In the genomic region with DNA sequence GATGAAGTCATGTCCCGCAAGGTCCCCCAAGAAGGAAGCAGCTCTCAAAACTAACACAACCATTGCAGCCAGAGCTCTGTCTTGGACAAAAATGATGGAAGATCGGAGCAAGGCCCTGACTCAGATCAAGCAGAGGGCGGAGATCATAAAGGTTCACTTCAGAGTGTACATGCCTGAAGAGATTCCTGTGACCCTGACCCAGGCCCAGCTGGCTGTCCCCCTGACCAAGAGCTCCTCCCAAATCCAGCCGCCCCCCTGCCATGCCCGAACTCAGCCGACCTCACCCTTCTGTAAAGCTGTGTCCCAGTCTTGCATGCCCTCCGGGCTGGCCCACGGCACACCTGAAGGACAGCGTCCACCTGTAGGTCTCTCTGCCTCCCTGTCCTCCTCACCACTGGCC, we compare ENCODE assay signal across 20 mouse cellular contexts. TPM values are rescaled to one million over a fixed set of nuclear protein-coding genes. Genes with fewer than 3 reads are reported as not detected.
"Had no signal": no experiment of that assay in that cellular context is flagged by ENCODE, and none has a peak within 500 bp of the region (broad histone marks: within the 10 kb centered on the region; RNA-seq: fewer than 3 reads in every experiment).

No protein-coding gene starts in this region.

- DNase-seq: lung, adult 18-20 months; lung, embryonic 14.5 days; lung, postnatal 4 days; midbrain, embryonic 14.5 days; retina, postnatal 1 day; right cerebral cortex, adult 18-20 months; right cerebral cortex, postnatal 14 days; thymus, adult 18-20 months; thymus, postnatal 14 days; thymus, postnatal 36 days had no signal

RNA-seq across cellular contexts. Expression of a gene that starts 6.5 kb away (rescaled TPM):
- total RNA-seq: megakaryocyte-erythroid progenitor cell, adult 5-6 weeks had no signal
- polyA plus RNA-seq: lung, embryonic 16.5 days; midbrain, embryonic 10.5 days; midbrain, embryonic 16.5 days; neural tube, embryonic 11.5 days; stomach, embryonic 16.5 days had no signal

RNA-seq across cellular contexts. Expression of a gene that starts 8.5 kb away (rescaled TPM):
- total RNA-seq: megakaryocyte, adult 5-6 weeks; megakaryocyte-erythroid progenitor cell, adult 5-6 weeks had no signal
- polyA plus RNA-seq: lung, embryonic 14.5 days; lung, embryonic 16.5 days; midbrain, embryonic 10.5 days; midbrain, embryonic 12.5 days; midbrain, embryonic 14.5 days; midbrain, embryonic 16.5 days; neural tube, embryonic 11.5 days; neural tube, embryonic 13.5 days; neural tube, embryonic 15.5 days had no signal

RNA-seq across cellular contexts. Expression of a gene that starts 13.7 kb away (rescaled TPM):
- total RNA-seq: megakaryocyte, adult 5-6 weeks had no signal
